Mouse (Mus musculus): ENCODE results near the gene Slc22a1. TPM values are rescaled to one million over a fixed set of nuclear protein-coding genes. Genes with fewer than 3 reads are reported as not detected.

Slc22a1 gene
- total and polyA plus RNA-seq, 3 experiments, result 0.03 TPM; not detected in 2

DNA sequence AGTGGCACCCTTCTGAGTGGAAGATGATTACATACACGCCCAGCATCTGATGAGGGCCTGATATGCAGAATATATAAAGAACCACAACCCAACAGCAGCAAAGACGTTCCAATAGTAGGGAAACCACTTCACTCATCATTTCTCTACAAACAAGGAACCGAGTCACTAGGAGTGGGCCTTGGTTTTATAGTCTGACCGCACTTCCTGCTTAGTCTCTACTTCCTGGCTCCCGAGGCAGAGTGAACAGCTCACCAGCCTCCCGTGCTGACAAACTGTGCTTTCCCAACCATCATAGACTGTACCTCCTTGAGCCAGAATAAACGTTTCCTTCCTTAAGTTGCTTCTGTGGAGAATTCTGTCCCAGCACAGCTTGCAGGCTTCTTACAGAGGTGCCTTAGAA lies 19.8 kb downstream of the Slc22a1 start:
- no peak for TF ChIP-seq GATA2 (IDR thresholded peaks at IDR 0.05; ENCODE audit: borderline replicate concordance, low read depth, low read length)
- TF ChIP-seq GATA1 (IDR thresholded peaks at IDR 0.05; ENCODE audit: borderline replicate concordance, low read length), result no peak
- no peak for TF ChIP-seq POLR2AphosphoS5 (IDR thresholded peaks at IDR 0.05; ENCODE audit: insufficient replicate concordance, low read depth, low read length)
- TF ChIP-seq CTCF (IDR thresholded peaks at IDR 0.05; ENCODE audit: low read depth, low read length), result no peak
- no peak for TF ChIP-seq TAL1 (conservative IDR thresholded peaks at IDR 0.05; ENCODE audit: low read depth, low read length)
- ATAC-seq (ENCODE audit: extremely low read depth, insufficient number of reproducible peaks, low FRiP score, poor library complexity, severe bottlenecking) (no peak), DNase-seq (ENCODE audit: low spot score) (no peak)
- H3K36me3 ChIP-seq (replicated peaks), result no peaks in the 10 kb centered on the region
- peaks cover 5% of the 10 kb centered on the region; the same call in 1 of the 2 replicates for H3K4me1 ChIP-seq (ENCODE audit: insufficient read depth, low read depth, low read length)
- H3K27me3 ChIP-seq (ENCODE audit: insufficient read depth, low read length), result peaks cover 67% of the 10 kb centered on the region
- H3K4me3 ChIP-seq (ENCODE audit: low read depth, low read length), result no peak overlapping the region
- H3K9me3 ChIP-seq (replicated peaks), result no peaks in the 10 kb centered on the region

DNA sequence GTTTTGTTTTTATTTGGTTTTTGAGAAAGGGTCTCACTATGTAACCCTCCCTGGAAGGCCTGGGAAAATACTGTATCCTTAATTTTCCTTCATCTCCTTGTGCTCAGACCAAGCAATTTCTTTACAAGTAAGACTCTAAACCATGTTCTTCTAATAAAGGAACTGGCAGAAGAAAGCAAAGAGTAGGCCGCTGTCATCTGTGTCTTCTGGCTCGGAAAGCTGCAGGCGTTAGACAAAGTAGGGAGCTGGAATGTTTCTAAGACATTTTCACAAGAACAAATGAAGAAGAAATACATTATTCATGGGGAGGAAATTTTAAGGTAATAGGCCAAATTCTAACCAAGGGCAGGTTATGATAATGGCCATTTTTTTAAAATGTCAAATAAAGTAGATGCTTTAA lies 21.6 kb downstream of the Slc22a1 start:
- Histone ChIP-seq H3K4me1 (ENCODE audit: insufficient read depth, low read depth, low read length) (no peaks in the 10 kb centered on the region), H3K27me3 (ENCODE audit: insufficient read depth, low read length) (peaks cover 74% of the 10 kb centered on the region), H3K9me3 (replicated peaks) (no peaks in the 10 kb centered on the region), H3K36me3 (replicated peaks) (no peaks in the 10 kb centered on the region), H3K4me3 (ENCODE audit: low read depth, low read length) (no peak overlapping the region)
- ATAC-seq (ENCODE audit: extremely low read depth, insufficient number of reproducible peaks, low FRiP score, poor library complexity, severe bottlenecking) (no peak), DNase-seq (ENCODE audit: low spot score) (no peak)
- TF ChIP-seq GATA2 (IDR thresholded peaks at IDR 0.05; ENCODE audit: borderline replicate concordance, low read depth, low read length) (no peak), TAL1 (conservative IDR thresholded peaks at IDR 0.05; ENCODE audit: low read depth, low read length) (no peak), POLR2AphosphoS5 (IDR thresholded peaks at IDR 0.05; ENCODE audit: insufficient replicate concordance, low read depth, low read length) (no peak), GATA1 (IDR thresholded peaks at IDR 0.05; ENCODE audit: borderline replicate concordance, low read length) (no peak), CTCF (IDR thresholded peaks at IDR 0.05; ENCODE audit: low read depth, low read length) (no peak)

DNA sequence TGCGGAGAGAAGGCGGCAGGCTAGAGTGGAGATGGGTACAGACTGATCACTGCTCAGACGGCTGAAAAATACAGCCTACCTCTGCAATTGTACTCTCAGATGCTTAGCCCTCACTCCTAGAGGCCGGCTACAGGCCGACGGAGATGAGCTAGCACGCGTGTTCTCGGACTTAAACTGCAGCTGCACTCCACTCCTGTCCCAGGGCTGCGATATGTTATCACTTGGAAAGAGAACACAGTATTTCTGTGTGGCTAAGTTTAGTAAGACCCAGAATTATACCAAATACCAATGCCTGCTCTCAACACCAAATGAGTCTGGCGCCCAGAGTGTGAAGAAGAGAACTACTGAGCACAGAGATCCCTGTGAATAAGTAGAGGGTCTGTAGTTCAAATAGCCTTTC lies 23.0 kb downstream of the Slc22a1 start:
- no peak for DNase-seq (ENCODE audit: low spot score)
- H3K4me3 ChIP-seq (ENCODE audit: low read depth, low read length), result no peak overlapping the region
- peaks cover 67% of the 10 kb centered on the region for H3K27me3 ChIP-seq (ENCODE audit: insufficient read depth, low read length)
- no peaks in the 10 kb centered on the region for H3K36me3 ChIP-seq (replicated peaks)
- ATAC-seq (ENCODE audit: extremely low read depth, insufficient number of reproducible peaks, low FRiP score, poor library complexity, severe bottlenecking), result no peak
- H3K9me3 ChIP-seq (replicated peaks), result no peaks in the 10 kb centered on the region
- TF ChIP-seq POLR2AphosphoS5 (IDR thresholded peaks at IDR 0.05; ENCODE audit: insufficient replicate concordance, low read depth, low read length) (no peak), TAL1 (conservative IDR thresholded peaks at IDR 0.05; ENCODE audit: low read depth, low read length) (no peak), GATA1 (IDR thresholded peaks at IDR 0.05; ENCODE audit: borderline replicate concordance, low read length) (no peak), GATA2 (IDR thresholded peaks at IDR 0.05; ENCODE audit: borderline replicate concordance, low read depth, low read length) (no peak), CTCF (IDR thresholded peaks at IDR 0.05; ENCODE audit: low read depth, low read length) (no peak)
- no peaks in the 10 kb centered on the region for H3K4me1 ChIP-seq (ENCODE audit: insufficient read depth, low read depth, low read length)

DNA sequence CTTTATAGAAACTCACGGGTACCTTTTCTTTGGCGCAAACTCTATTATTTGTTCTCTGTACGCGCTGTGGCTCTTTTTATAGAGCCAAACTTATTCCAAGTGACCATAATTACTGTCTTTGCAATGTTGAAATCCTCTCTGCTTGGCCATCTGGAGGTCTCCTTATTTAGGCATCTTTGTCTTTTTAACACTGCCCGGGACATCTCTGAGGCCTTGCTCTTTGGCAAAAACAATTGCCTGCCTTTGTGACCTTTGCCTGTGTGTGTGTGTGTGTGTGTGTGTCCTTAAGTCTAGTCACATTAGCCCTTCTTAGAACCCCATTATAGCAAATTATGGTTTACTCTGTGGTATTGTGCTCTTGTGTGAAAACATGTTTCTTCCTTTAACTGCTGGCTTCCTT lies 30.2 kb downstream of the Slc22a1 start:
- H3K4me1 ChIP-seq (ENCODE audit: insufficient read depth, low read depth, low read length), result no peaks in the 10 kb centered on the region
- H3K36me3 ChIP-seq (replicated peaks), result no peaks in the 10 kb centered on the region
- peaks cover 52% of the 10 kb centered on the region for H3K27me3 ChIP-seq (ENCODE audit: insufficient read depth, low read length)
- H3K9me3 ChIP-seq (replicated peaks), result no peaks in the 10 kb centered on the region
- TF ChIP-seq GATA2 (IDR thresholded peaks at IDR 0.05; ENCODE audit: borderline replicate concordance, low read depth, low read length) (no peak), CTCF (IDR thresholded peaks at IDR 0.05; ENCODE audit: low read depth, low read length) (no peak), GATA1 (IDR thresholded peaks at IDR 0.05; ENCODE audit: borderline replicate concordance, low read length) (no peak), TAL1 (conservative IDR thresholded peaks at IDR 0.05; ENCODE audit: low read depth, low read length) (no peak), POLR2AphosphoS5 (IDR thresholded peaks at IDR 0.05; ENCODE audit: insufficient replicate concordance, low read depth, low read length) (no peak)
- ATAC-seq (ENCODE audit: extremely low read depth, insufficient number of reproducible peaks, low FRiP score, poor library complexity, severe bottlenecking), result no peak
- no peak overlapping the region for H3K4me3 ChIP-seq (ENCODE audit: low read depth, low read length)
- no peak for DNase-seq (ENCODE audit: low spot score)

DNA sequence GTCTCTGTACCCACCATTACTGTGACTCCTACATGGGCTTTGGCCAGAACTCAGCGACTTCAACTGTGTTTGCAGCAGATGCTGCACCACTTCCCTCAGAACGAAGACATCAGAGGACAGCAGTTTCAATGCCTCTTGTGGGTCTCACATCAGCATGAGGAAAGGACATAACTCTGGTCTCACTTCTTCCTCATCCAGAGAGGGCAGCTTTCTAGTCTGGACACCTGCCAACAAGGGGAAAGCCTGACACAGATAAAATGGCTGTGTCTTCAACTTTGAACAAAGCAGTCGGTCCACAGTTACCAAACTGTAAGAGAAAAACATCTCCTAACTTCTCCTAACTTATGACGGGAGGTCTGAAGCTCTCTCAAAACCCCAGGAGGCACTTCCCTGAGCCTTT lies 34.5 kb downstream of the Slc22a1 start:
- TF ChIP-seq GATA2 (IDR thresholded peaks at IDR 0.05; ENCODE audit: borderline replicate concordance, low read depth, low read length) (no peak), CTCF (IDR thresholded peaks at IDR 0.05; ENCODE audit: low read depth, low read length) (no peak), GATA1 (IDR thresholded peaks at IDR 0.05; ENCODE audit: borderline replicate concordance, low read length) (no peak), TAL1 (conservative IDR thresholded peaks at IDR 0.05; ENCODE audit: low read depth, low read length) (no peak), POLR2AphosphoS5 (IDR thresholded peaks at IDR 0.05; ENCODE audit: insufficient replicate concordance, low read depth, low read length) (no peak)

DNA sequence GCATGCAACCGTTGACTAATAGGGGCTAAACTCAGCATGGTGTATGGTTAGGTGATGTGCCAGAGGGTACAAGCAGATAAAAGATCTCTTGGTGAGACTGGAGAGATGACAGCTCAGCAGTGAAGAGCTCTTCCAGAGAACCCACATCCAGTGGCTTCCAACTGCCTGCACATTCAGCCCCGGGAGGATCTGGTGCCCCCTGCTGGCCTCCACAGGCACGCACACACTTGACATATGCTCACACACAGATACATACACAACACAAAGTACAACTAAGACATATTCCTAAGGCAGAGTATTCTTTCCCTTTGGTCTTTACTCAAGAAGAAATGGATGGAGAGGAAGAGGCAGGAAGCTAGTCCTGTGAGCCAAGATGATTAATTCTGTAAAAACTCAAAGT lies 36.0 kb downstream of the Slc22a1 start:
- Histone ChIP-seq H3K4me3 (ENCODE audit: low read depth, low read length) (no peak overlapping the region), H3K4me1 (ENCODE audit: insufficient read depth, low read depth, low read length) (no peaks in the 10 kb centered on the region), H3K36me3 (replicated peaks) (no peaks in the 10 kb centered on the region), H3K9me3 (replicated peaks) (peaks cover 4% of the 10 kb centered on the region), H3K27me3 (ENCODE audit: insufficient read depth, low read length) (peaks cover 34% of the 10 kb centered on the region)
- TF ChIP-seq CTCF (IDR thresholded peaks at IDR 0.05; ENCODE audit: low read depth, low read length), result no peak
- no peak for TF ChIP-seq GATA1 (IDR thresholded peaks at IDR 0.05; ENCODE audit: borderline replicate concordance, low read length)
- TF ChIP-seq TAL1 (conservative IDR thresholded peaks at IDR 0.05; ENCODE audit: low read depth, low read length), result no peak
- no peak for TF ChIP-seq GATA2 (IDR thresholded peaks at IDR 0.05; ENCODE audit: borderline replicate concordance, low read depth, low read length)
- TF ChIP-seq POLR2AphosphoS5 (IDR thresholded peaks at IDR 0.05; ENCODE audit: insufficient replicate concordance, low read depth, low read length), result no peak
- ATAC-seq (ENCODE audit: extremely low read depth, insufficient number of reproducible peaks, low FRiP score, poor library complexity, severe bottlenecking) (no peak), DNase-seq (ENCODE audit: low spot score) (no peak)

More for the DNA sequence above, 34.5 kb downstream of the Slc22a1 start:
- Histone ChIP-seq H3K27me3 (ENCODE audit: insufficient read depth, low read length) (peaks cover 38% of the 10 kb centered on the region), H3K4me1 (ENCODE audit: insufficient read depth, low read depth, low read length) (no peaks in the 10 kb centered on the region), H3K9me3 (replicated peaks) (peaks cover 4% of the 10 kb centered on the region), H3K4me3 (ENCODE audit: low read depth, low read length) (no peak overlapping the region), H3K36me3 (replicated peaks) (no peaks in the 10 kb centered on the region)
- DNase-seq (ENCODE audit: low spot score), result no peak
- no peak for ATAC-seq (ENCODE audit: extremely low read depth, insufficient number of reproducible peaks, low FRiP score, poor library complexity, severe bottlenecking)
